Mouse (Mus musculus) kidney, embryonic 14.5 days (tissue): ENCODE results near the gene Tbx3. TPM values are rescaled to one million over a fixed set of nuclear protein-coding genes. Genes with fewer than 3 reads are reported as not detected.

ENCODE experiments used
- ATAC-seq: fragments of 200-750 bp; cut with Nextera tagmentation; 2 replicates; pipeline ENCODE4 v1.8.0; 2017; ENCODE audit warnings: moderate number of reproducible peaks, mild to moderate bottlenecking, moderate TSS enrichment, moderate library complexity; ENCODE audit not compliant: low FRiP score, low TSS enrichment
- H3K27ac ChIP-seq: fragments of 300-500 bp; sonication (generic); 2 replicates; pipeline ENCODE4 v1.5.1; 2014; ENCODE audit warnings: low read depth, mild to moderate bottlenecking, low read length, moderate library complexity, mixed read lengths
- H3K27me3 ChIP-seq: fragments of 300-500 bp; sonication (generic); 2 replicates; pipeline ENCODE4 v1.6.1; 2014; ENCODE audit warnings: mild to moderate bottlenecking, low read length; ENCODE audit not compliant: control insufficient read depth, insufficient read depth
- H3K36me3 ChIP-seq: fragments of 300-500 bp; sonication (generic); 2 replicates; pipeline ENCODE4 v1.6.1; 2014; ENCODE audit warnings: low read length, mixed read lengths; ENCODE audit not compliant: control insufficient read depth, insufficient read depth
- H3K4me1 ChIP-seq: fragments of 300-500 bp; sonication (generic); 2 replicates; pipeline ENCODE4 v1.6.1; 2014; ENCODE audit warnings: low read length, mixed read lengths; ENCODE audit not compliant: control insufficient read depth, insufficient read depth
- H3K4me2 ChIP-seq: fragments of 300-500 bp; sonication (generic); replicated peaks from 2 replicates; pipeline ENCODE4 v1.6.1; 2014; ENCODE audit warnings: low read depth, mild to moderate bottlenecking, low read length
- H3K4me3 ChIP-seq: fragments of 300-500 bp; sonication (generic); 2 replicates; pipeline ENCODE4 v1.5.1; 2014; ENCODE audit warnings: mild to moderate bottlenecking, low read length
- H3K9ac ChIP-seq: fragments of 300-500 bp; sonication (generic); 2 replicates; pipeline ENCODE4 v1.6.1; 2014; ENCODE audit warnings: low read depth, mild to moderate bottlenecking, low read length, moderate library complexity
- H3K9me3 ChIP-seq: fragments of 300-500 bp; sonication (generic); 2 replicates; pipeline ENCODE4 v1.6.1; 2016; ENCODE audit warnings: low read length; ENCODE audit not compliant: control insufficient read depth
- WGBS: fragments of 180-500 bp; shearing (Covaris S2); extraction: QIAGEN DNeasy Blood & Tissue Kit; methylation state at CpG from one replicate; pipeline ENCODE4 v1.1.7; 2014; 5-methylcytosine and 5-hydroxymethylcytosine counted together
- polyA plus RNA-seq: library from polyadenylated mRNA; unstranded; fragments of >200 nt; fragmentation: Nextera tagmentation; extraction: Ambion mirVana; gene quantifications from 2 replicates; pipeline ENCODE4 v1.2.1, GENCODE M21; 2014

Tbx3 gene
- polyA plus RNA-seq, 1 experiment from 2014 or later, result 53.3 TPM

DNA sequence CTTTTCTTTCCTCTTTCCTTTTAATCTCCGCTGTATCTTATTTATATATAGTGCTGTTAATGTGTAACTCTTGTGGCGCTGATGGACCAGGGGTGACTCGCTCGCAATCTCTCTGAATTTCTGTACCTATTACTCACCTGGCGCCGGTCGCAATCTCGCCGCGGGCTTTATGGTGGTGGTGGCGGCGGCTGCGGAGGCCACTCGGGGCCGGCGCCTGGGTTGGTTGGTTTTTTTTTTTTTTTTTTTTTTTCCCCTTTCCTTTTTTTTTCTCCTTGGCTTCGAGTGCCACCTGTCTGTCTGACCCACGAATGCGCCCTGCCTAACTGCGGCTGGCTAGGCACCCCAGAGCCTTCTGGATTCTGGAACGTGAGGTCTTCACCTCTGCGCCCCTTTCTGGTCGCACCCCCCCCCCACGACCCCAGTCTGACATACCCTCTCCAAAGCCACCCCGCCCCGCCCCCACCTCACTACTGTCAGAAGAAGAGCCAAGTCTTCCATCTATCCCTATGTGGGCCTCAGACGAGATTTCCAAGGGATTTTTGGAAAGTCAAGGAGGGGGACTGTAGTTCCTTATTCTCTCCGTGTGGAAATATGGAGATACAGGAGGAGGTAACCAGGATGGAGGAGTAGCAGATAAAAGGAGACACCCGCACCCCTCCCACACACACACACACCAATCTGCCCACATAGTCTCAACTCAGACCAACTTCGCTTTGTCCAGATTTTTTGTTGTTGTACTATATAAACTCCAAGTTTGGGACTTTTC lies 15.9 kb downstream of the Tbx3 start:
- no peaks in the 10 kb centered on the region for H3K9me3 ChIP-seq
- peaks cover 9% of the 10 kb centered on the region; the same call in 1 of the 2 replicates for H3K36me3 ChIP-seq
- ATAC-seq, result peak; percentile 17; the same call in 1 of the 2 replicates
- WGBS, result under 1% methylated on average over 30 of the region's 30 CpGs
- peak overlapping the region; percentile 73; the same call in 1 of the 2 replicates for H3K27ac ChIP-seq
- peak overlapping the region; percentile 26 for H3K4me3 ChIP-seq
- H3K4me2 ChIP-seq, result peak overlapping the region; percentile 40
- H3K27me3 ChIP-seq, result peaks cover 79% of the 10 kb centered on the region
- peaks cover 10% of the 10 kb centered on the region for H3K4me1 ChIP-seq
- 0 out of 2 replicates have a peak overlapping the region, but pooled peaks have one; percentile 49 for H3K9ac ChIP-seq

GRCm38 (mm10) chr5:119687005-119687855 lies 16.8 kb downstream of the Tbx3 start:
- peak overlapping the region; percentile 26 for H3K4me3 ChIP-seq
- H3K4me2 ChIP-seq, result peak overlapping the region; percentile 40
- ATAC-seq, result no peak
- peak overlapping the region; percentile 49; the same call in 1 of the 2 replicates for H3K9ac ChIP-seq
- 4% methylated on average over 36 of the region's 36 CpGs for WGBS
- peaks cover 72% of the 10 kb centered on the region for H3K27me3 ChIP-seq
- no peaks in the 10 kb centered on the region for H3K9me3 ChIP-seq
- peaks cover 10% of the 10 kb centered on the region for H3K4me1 ChIP-seq
- peaks cover 9% of the 10 kb centered on the region; the same call in 1 of the 2 replicates for H3K36me3 ChIP-seq
- H3K27ac ChIP-seq, result peak overlapping the region; percentile 67; the same call in 1 of the 2 replicates

DNA sequence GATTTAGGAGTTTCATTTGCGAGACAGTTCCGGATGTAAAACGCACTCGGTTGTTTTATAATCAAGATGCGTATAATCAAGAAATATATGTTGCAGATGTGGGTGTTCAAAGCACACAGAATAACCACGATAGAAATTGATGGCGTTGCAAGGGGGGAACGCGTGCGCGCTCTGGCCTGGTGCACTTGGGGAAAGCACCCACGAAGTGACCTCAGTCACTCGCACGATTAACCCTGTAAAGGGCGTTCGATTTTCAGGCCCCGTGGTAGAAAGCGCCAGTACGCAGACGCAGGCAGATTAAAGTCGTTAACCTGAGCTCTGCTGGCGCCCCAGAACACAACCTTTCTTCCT lies 17.4 kb downstream of the Tbx3 start:
- H3K9ac ChIP-seq, result no peak overlapping the region
- no peak for ATAC-seq
- H3K27me3 ChIP-seq, result peaks cover 71% of the 10 kb centered on the region
- H3K36me3 ChIP-seq, result peaks cover 6% of the 10 kb centered on the region; the same call in 1 of the 2 replicates
- no peak overlapping the region for H3K4me3 ChIP-seq
- 17% methylated on average over 22 of the region's 22 CpGs for WGBS
- H3K4me1 ChIP-seq, result peaks cover 10% of the 10 kb centered on the region
- H3K27ac ChIP-seq, result peak overlapping the region; percentile 67; the same call in 1 of the 2 replicates
- no peak overlapping the region for H3K4me2 ChIP-seq
- H3K9me3 ChIP-seq, result no peaks in the 10 kb centered on the region

DNA sequence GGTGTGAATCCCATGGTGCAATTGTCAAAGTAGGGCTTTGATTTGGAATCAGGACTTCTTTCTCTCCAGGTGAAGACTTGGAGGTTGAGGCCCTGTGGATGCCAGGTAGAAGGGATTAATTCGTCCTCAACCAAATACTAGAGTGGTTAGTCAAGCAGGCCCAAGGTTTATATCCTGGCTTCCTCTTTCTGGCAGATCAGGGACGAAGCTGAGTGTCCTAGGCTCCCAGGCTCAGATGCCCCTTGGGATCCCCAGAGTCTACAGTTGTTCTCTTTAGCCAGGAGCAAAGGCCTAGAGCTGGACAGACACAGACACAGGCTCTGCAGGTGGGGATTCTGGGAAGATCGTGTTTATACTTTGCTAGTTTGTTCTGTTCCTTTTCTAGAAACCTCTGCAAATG lies 17.8 kb downstream of the Tbx3 start:
- H3K27me3 ChIP-seq, result peaks cover 67% of the 10 kb centered on the region
- H3K9me3 ChIP-seq, result no peaks in the 10 kb centered on the region
- no peak overlapping the region for H3K27ac ChIP-seq
- ATAC-seq, result no peak
- peaks cover 10% of the 10 kb centered on the region for H3K4me1 ChIP-seq
- 30% methylated on average over 3 of the region's 3 CpGs for WGBS
- no peak overlapping the region for H3K9ac ChIP-seq
- H3K4me3 ChIP-seq, result no peak overlapping the region
- 0 out of 2 replicates have a peak, but pooled peaks cover 1% of the 10 kb centered on the region for H3K36me3 ChIP-seq
- no peak overlapping the region for H3K4me2 ChIP-seq

DNA sequence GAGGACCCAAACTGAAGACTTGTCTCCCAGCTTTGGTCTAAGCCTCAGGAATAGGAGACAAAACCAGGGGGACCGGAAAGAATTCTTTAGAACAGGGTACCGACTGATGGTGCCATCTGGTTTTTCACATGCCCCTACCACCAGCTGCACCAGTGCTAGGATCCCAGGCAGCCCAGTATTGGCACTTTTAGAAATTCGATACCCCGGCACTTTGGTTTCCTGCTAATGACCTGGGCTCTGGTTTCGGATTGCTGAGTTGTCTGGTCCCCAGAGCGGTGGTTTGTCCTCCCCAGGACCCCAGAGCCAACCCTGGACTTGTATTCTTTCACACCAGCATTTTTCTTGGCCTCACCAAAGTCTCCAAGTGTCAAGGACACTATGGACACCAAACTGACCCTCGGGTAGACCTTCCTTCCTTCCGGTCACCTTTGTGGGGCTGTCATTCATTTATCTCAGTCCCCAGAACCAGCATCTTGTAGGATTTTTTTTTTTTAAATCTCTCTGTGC lies 18.5 kb downstream of the Tbx3 start:
- H3K4me3 ChIP-seq, result no peak overlapping the region
- WGBS, result 17% methylated on average over 8 of the region's 8 CpGs
- no peak overlapping the region for H3K9ac ChIP-seq
- H3K4me2 ChIP-seq, result no peak overlapping the region; the same call in 1 of the 2 replicates
- H3K9me3 ChIP-seq, result no peaks in the 10 kb centered on the region
- H3K4me1 ChIP-seq, result peaks cover 10% of the 10 kb centered on the region
- peaks cover 63% of the 10 kb centered on the region for H3K27me3 ChIP-seq
- H3K36me3 ChIP-seq, result no peaks in the 10 kb centered on the region
- H3K27ac ChIP-seq, result no peak overlapping the region
- ATAC-seq, result no peak

DNA sequence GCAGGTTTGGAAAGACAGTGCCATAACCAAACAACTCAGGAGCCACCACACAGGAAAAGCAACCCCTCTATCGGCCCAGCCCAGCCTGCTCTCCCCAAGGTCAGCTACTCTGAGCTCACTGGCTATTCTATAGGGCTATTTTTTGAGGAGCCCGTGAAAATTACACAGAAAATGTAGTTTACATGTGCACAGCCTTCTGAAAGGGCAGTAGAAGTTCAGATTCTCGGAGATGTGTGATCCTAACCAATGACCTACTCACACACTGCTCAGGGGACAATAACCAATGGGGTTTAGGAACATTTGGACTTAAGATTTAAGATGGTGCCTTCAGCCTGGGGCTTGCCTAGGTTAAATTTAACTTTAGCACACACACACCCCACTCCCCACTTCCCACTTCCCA lies 19.0 kb downstream of the Tbx3 start:
- no peaks in the 10 kb centered on the region for H3K9me3 ChIP-seq
- ATAC-seq, result no peak
- H3K4me3 ChIP-seq, result no peak overlapping the region
- H3K27ac ChIP-seq, result no peak overlapping the region
- H3K4me2 ChIP-seq, result no peak overlapping the region; the same call in 1 of the 2 replicates
- H3K9ac ChIP-seq, result no peak overlapping the region
- WGBS, result 34% methylated on average over 3 of the region's 3 CpGs
- peaks cover 10% of the 10 kb centered on the region for H3K4me1 ChIP-seq
- H3K27me3 ChIP-seq, result peaks cover 63% of the 10 kb centered on the region
- H3K36me3 ChIP-seq, result no peaks in the 10 kb centered on the region

DNA sequence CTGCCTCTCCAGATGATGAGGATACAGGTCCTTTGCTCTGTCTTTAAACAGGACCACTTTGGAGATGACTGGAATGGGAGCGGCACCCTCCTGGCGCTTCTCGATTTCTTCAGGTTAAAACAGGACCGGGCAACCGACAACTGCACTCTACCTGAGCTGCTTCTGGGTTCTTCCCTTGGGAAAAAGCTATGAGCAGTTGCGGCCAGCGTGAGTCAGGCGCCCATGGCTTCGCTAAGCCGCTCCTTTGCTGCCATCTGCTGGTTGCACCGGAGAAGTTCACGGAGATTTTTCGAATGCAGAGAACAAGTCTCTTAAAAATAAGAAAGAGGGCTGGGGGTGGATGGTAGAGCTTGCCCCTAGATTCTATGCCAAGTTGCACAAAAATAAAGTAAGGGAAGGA lies 20.6 kb downstream of the Tbx3 start:
- Histone ChIP-seq H3K4me3 (0 out of 2 replicates have a peak overlapping the region, but pooled peaks have one; percentile 3), H3K27me3 (peaks cover 58% of the 10 kb centered on the region), H3K9me3 (no peaks in the 10 kb centered on the region), H3K4me1 (peaks cover 10% of the 10 kb centered on the region), H3K36me3 (no peaks in the 10 kb centered on the region), H3K9ac (no peak overlapping the region; the same call in 1 of the 2 replicates), H3K4me2 (no peak overlapping the region), H3K27ac (no peak overlapping the region)
- under 1% methylated on average over 13 of the region's 13 CpGs for WGBS
- ATAC-seq, result no peak

DNA sequence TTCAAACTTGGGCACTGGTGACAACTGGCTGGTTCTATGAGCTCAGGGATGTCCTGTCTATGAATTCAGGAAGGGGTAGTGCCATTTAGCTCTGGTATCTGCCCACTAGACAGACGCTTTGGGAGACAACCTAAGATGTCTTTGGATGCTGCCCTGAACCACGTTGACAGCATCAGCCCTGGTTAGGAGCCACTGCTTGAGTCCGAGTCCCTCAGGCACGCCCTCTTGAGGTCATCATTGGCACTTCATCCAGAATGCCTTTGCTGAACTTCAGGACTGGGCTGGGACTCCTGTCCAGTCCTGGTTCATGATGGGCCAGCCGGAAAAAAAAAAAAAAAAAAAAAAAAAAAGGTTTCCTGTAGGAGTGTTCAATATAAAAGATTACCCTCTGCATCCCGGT lies 22.0 kb downstream of the Tbx3 start:
- H3K27ac ChIP-seq, result no peak overlapping the region
- H3K9me3 ChIP-seq, result no peaks in the 10 kb centered on the region
- WGBS, result 27% methylated on average over 6 of the region's 6 CpGs
- no peaks in the 10 kb centered on the region for H3K36me3 ChIP-seq
- peaks cover 5% of the 10 kb centered on the region for H3K4me1 ChIP-seq
- H3K4me3 ChIP-seq, result no peak overlapping the region
- H3K9ac ChIP-seq, result no peak overlapping the region
- ATAC-seq, result no peak
- peaks cover 45% of the 10 kb centered on the region for H3K27me3 ChIP-seq
- H3K4me2 ChIP-seq, result no peak overlapping the region
